Mouse (Mus musculus) cerebellum, postnatal 14 days (tissue): ENCODE data around the gene Dgke.
"Not testable (repeated sequence)": the region's sequence is repeated elsewhere in the genome, so short reads cannot be mapped to it uniquely, and the experiment has no call there.

Source experiments
- DNase-seq, 2 experiments: peaks; one replicate each; pipeline ENCODE4 v3.0.0; 2021; ENCODE audit warnings: mixed read lengths in 2 of 2

Dgke gene

DNA sequence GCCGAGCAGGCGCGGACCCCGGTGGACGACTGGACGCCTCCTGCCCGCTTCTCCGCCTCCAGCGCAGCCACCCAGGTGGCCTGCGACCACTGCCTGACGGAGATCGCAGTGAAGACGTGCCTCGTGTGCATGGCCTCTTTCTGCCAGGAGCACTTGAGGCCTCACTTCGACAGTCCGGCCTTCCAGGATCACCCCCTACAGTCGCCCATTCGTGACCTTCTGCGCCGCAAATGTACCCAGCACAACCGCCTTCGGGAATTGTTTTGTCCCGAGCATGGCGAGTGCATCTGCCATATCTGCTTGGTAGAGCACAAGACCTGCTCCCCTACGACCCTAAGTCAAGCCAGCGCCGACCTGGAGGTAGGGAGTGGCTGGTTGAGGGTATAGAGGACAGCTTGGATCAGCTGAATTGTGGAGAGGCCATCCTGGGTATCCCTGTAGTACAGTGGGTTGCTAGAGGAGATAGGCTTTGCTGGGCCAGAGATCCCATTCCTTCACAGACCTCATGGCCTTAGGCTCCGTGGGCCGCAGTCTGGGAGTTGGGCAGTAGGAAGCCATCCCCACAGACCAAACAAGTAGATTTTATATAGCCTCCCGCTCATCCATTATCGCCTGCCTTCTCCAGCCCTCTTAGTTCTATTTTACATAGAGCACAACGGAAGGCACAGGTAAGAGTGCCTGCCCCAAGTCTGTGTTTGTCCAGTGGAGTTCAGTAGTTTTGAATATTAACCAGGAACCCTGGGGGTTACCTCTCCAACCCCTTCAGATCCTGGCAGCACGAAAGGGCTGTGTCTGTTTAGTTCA lies 66.7 kb downstream of the Dgke start:
- no peak for DNase-seq

DNA sequence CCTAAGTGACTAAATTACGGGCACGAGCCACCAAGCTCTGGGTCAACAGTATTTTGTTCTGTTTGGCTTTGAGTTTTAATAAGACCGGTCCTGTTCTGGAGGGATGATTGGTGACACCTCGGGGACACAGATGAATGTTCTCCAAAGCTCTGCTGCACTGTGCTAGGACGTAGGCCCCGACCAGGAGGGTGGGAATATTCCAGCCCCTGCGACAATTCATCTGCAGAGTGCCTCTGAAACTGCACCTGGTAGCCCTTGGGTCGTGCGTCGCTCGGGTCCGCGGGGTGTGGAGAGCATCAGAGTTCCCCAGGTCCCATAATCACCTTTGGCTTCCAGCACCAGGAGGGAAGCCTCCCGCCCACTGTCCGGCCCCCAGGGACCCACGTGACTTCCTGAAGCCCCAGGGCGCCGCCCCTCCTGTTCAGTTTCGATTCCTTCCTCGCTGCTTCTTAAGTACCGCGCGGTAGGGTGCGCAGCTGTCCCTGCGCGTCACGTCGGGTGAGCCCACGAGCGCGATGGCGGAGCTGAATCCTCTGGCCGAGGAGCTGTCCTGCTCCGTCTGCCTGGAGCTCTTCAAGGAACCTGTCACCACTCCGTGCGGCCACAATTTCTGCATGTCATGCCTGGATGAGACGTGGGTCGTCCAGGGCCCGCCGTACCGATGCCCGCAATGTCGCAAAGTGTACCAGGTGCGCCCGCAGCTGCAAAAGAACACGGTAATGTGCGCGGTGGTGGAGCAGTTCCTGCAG lies 67.5 kb downstream of the Dgke start, which contains the start of gene Trim25:
TSS of gene Trim25 (plus strand) at position 403 of the 749 bp plus-strand sequence.
- peak in 1 of 2 experiments; percentile 28 for DNase-seq

- DNase-seq: no peak
These were observed 68.2 kb downstream of the Dgke start for GRCm38 (mm10) chr11:88998406-88998805.

- not testable (repeated sequence) for DNase-seq
These were observed 69.3 kb downstream of the Dgke start for GRCm38 (mm10) chr11:88997343-88997742.

DNA sequence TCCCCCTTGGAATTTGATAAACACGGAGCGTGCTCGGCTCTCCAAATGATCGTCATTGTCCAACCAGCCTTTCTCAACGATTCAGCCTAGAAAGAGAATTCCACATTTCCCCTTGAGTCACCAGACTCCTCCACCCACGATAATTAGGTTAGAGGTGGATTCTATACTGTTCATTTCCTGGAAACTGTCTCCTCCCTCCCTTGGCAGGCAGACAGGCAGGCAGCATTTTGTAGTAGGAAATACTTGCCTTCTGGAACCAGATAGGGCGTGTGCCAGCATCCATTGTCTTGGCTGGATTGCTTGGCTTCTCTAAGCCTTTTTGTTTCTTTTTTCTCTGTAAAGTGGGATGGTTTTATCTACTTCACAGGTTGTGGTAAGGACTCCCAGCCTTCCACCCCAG lies 70.2 kb downstream of the Dgke start:
- DNase-seq: no peak

DNA sequence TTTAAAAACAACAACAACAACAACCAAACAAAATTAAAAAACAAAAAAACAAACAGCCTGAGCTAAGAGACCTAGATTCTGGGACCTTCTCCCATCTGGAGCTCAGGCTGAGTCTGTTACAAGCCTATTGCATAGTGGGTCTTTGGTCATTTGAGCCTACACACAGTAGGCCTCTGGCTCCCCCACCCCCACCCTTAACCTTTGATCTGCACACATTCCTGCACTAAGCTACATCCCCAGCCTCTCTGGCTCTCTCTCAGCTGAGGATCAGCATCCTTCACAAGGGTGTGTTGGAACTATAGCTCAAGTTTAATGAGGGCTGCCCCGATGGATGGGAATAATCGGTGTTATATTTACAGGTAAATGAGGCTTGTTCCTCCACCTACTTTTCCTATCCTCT lies 71.0 kb downstream of the Dgke start:
- DNase-seq: no peak

GRCm38 (mm10) chr11:88994492-88994891 lies 72.2 kb downstream of the Dgke start:
- no peak for DNase-seq

DNA sequence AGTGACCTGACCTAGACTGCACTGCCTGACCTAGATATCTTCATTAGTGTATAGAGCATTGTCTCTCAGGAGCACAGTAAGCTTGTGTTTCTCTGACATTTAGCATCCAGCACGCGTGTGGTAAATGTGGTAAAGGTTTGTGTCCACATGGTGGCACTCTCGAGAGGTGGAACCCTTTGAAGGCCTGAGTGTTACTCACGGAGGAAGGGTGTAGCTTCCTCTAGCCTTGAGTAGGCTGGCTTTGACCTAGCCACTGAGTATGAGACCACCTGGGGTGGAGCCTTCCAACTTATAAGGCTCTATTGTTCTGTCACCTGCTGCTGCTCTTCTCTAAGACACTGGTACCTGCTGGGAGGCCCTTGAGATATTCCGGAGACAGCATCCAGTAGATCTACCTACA lies 73.0 kb downstream of the Dgke start:
- peak in 1 of 2 experiments; percentile 52 for DNase-seq

GRCm38 (mm10) chr11:88993186-88993585 lies 73.5 kb downstream of the Dgke start:
- no peak for DNase-seq

DNA sequence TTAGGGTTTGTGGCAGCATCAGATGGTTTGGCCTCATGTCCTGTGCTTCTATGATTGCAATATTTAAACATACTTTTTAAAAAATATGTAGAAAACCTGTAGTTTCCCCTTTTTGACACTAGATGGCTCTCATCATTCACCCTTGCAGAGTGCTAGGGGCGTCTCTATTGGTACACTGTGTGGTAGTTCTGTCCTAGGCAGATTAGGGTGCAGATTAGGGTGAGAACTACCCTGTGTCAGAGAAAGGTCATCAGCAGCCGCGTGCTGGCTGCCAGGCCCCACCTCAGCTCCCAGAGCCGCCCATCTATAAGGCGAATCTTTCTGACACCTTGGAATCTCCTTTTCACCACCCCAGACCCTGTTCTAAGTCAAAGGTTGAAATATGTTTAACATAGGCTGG lies 77.1 kb downstream of the Dgke start:
- DNase-seq: no peak

GRCm38 (mm10) chr11:88988956-88989355 lies 77.7 kb downstream of the Dgke start:
- no peak for DNase-seq

GRCm38 (mm10) chr11:88986616-88987015 lies 80.0 kb downstream of the Dgke start:
- DNase-seq: no peak
